Mouse (Mus musculus) cerebellum, postnatal 10 days (tissue): ENCODE measurements around the gene Gm5114.
"Not testable (repeated sequence)": the region's sequence is repeated elsewhere in the genome, so short reads cannot be mapped to it uniquely, and the experiment has no call there.

Experiments
- DNase-seq, 2 experiments: peaks; one replicate each; pipeline ENCODE4 v3.0.0; 2021; ENCODE audit warnings: mixed read lengths in 2 of 2

Gm5114 gene

DNA sequence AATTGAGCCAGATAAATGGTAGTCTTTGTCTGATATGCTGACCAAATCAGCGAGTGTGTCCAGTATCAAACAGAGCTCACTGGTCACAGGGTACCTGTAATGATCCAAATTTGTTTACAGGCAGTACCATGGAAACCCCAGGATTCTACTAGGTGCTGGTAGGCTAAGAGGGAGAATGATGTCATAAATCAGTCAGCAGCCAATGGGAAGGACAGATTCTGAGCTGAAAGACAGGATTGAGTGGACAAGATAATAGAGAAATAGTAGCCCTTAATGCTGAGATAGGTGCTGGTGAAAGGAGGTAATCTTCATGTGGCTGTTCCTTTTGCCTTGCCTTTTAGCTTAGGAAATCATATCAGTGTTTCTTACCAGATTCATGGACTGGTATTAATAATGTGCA is at the start of gene Gm5114:
Gm5114 (minus strand) TSS at position 101 of the 400 bp plus-strand sequence.
- not testable (repeated sequence) for DNase-seq

DNA sequence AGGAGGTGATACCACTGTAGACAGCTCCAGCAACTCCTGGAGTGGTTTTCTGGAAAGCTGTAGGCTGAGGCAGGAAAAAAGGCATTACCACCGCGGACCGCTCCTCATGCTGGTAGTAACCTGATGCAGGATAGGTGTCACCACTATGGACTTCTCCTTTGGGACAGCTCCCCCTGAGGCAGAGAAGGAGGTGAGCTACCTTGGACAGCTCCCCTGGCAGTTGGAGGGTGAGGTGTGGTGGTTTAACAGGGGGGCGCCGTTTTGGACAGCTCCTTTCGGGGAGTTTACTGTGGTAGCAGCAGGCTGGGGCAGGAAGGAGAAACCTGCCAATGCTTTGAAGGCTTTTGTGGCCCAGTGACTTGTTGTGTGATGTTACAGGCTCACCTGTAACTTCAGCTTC is 42.8 kb upstream of the Gm5114 start:
- DNase-seq, result no peak

DNA sequence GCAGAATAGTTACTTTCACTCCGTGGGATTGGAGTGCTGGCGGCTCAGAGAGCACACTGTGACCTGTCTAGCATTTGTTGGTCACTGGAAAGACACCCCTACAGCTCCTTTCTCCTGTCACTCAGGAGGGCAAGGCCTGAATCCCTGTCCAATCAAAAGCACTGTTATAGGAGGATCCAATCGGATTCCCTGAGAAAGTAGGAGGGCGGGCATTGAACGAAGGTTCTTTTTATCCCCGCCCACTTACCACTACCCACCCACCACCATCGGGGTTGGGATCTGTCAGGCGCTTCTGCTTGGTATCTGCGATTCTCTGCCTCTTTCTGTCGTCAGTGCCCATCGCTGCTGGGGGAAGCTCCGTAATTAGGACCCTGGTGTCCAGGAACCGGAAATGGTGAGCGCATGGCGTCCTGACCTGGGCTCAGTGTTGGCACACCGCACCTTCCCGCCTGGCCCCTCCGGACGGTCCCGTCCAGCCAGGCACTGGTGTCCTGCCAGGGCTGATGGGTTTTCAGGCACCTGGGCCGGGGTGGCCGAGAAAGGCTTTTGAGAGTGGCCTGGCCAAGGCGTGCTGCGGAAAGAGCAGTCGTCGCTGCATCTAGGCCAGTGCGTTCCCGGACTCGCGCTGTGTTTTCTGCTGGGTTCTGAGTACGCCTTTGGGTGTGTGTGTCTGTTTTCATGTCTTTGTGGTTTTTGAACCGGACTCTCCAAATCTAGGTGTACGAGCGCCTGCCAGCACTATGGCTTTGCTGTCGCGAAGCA is 36.5 kb upstream of the Gm5114 start:
- peak; percentile 90 to 94 for DNase-seq

DNA sequence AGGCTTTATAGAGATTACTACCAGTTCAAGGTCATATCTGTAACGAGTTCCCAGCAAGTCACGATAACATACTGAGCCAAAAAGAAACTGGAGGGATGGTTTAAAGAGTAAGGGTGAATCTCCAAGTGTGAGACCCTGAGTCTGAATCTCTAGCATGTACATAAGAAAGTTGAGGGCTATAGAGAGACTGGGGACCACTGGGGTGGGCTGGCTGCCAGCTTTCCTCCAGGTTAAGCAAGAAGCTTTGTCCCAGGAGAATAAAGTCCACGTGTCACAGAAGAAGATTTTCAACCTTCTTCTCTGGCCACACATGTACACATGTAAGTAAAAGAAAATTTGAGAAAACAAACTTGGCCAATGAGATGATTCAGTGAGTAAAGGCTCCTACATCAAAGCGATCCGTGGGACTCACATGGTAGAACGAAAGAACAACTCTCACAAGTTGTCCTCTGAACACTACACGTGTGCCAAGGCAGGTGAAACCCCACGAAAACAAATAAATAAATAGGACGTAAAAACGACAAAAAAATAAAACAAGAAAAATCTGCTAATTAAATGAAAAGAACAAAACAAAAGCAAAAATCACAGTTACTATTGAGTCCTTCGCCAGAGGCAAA is 35.8 kb upstream of the Gm5114 start:
- peak; percentile 58 to 62 for DNase-seq

DNA sequence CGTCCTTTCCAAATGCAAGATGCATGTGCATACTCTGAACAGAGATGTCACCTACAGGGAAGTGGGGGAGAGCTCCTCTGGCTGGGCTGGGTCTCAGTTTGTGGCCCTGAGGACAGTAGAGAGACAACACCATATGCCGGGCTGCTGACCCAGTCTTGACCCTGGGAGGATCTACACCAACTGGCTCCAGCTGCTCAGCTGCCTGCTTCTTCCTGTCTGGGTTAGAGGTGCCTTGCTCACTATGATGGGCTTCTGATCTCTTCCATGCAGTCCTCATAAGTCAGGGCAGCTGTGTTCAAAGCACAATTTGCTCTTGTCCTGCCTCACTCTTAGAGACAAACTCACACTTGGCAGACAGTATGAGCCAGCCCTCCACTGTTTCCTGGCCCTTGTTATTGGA is 28.3 kb upstream of the Gm5114 start:
- no peak for DNase-seq

DNA sequence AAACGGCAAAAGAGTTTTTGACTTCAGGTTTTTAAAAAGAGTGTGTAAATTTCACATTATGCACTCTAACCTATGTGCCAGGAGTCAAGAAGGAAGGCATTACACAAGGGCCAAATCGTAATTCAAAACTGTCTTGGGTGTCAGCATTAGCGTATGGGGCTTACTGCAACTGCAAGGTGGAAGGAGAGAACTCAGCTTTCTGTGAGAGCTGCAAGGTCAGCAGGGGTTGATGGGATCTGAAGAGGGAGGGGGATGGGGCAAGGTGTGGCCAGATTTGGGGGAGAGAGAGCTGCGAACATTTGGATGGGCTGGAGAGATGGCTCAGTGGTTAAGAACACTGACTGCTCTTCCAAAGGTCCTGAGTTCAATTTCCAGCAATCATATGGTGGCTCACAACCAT is 27.4 kb upstream of the Gm5114 start:
- no peak for DNase-seq
